Mouse (Mus musculus): ENCODE results near the gene Slc16a6. TPM values are rescaled to one million over a fixed set of nuclear protein-coding genes. Genes with fewer than 3 reads are reported as not detected.

Gene Slc16a6
- polyA plus RNA-seq (2015; fragmentation: Nextera tagmentation; extraction: Ambion mirVana) = 13.1 and 13.3 TPM in 2 replicates

GRCm38 (mm10) chr11:109473171-109474085 lies at the start of gene Slc16a6, which contains the start of gene Arsg:
Gene Slc16a6, minus strand, starts transcription at chr11:109473598.
Gene Arsg, plus strand, starts transcription at chr11:109473374.
- Histone ChIP-seq H3K9me3 (replicated peaks; ENCODE audit: control insufficient read depth, low read length) (no peaks in the 10 kb centered on the region), H3K27ac (ENCODE audit: low read length) (peak within 1 kb of the TSS; percentile 90), H3K27me3 (ENCODE audit: control insufficient read depth, insufficient read depth, low read length) (no peaks in the 10 kb centered on the region), H3K4me1 (ENCODE audit: control insufficient read depth, insufficient read depth, low read length) (peaks cover 6% of the 10 kb centered on the region; the same call in 1 of the 2 replicates), H3K36me3 (ENCODE audit: control insufficient read depth, insufficient read depth, low read length) (no peaks in the 10 kb centered on the region), H3K4me3 (replicated peaks; ENCODE audit: low read length) (peak within 1 kb of the TSS; percentile 67), H3K9ac (ENCODE audit: low read length) (peak within 1 kb of the TSS; percentile 89), H3K4me2 (ENCODE audit: low read depth, low read length) (peak within 1 kb of the TSS; percentile 87)
- peak; percentile 88 for ATAC-seq (ENCODE audit: insufficient read depth, low FRiP score)
- under 1% methylated on average over 110 of the region's 111 CpGs for WGBS

DNA sequence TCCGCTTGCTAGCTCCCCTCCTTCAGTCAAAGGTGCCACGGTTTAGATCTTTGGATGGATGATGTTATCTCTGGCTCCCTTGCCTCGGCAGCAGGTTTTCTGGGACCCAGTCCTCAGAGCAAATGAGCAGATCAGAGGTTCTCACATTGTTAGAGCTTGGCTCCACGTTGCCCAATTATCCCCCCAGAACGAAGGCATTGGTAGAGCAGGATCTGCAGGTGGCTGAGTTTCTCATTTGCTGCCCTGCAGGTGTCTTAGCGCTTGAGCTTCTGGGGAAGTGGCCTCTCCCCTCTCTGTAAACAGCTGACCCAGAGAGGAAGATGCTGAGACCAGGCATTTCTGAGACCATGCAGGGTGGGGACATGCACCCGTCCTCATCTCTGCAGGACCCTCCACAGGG lies 47.6 kb upstream of the Slc16a6 start:
- H3K4me2 ChIP-seq (ENCODE audit: low read depth, low read length) = no peak overlapping the region
- no peaks in the 10 kb centered on the region for H3K27me3 ChIP-seq (ENCODE audit: control insufficient read depth, insufficient read depth, low read length)
- no peak overlapping the region for H3K4me3 ChIP-seq (replicated peaks; ENCODE audit: low read length)
- H3K27ac ChIP-seq (ENCODE audit: low read length) = no peak overlapping the region
- 43% methylated on average over 7 of the region's 7 CpGs for WGBS
- no peaks in the 10 kb centered on the region for H3K9me3 ChIP-seq (replicated peaks; ENCODE audit: control insufficient read depth, low read length)
- ATAC-seq (ENCODE audit: insufficient read depth, low FRiP score) = no peak
- H3K4me1 ChIP-seq (ENCODE audit: control insufficient read depth, insufficient read depth, low read length) = no peaks in the 10 kb centered on the region
- no peak overlapping the region for H3K9ac ChIP-seq (ENCODE audit: low read length)
- no peaks in the 10 kb centered on the region for H3K36me3 ChIP-seq (ENCODE audit: control insufficient read depth, insufficient read depth, low read length)

DNA sequence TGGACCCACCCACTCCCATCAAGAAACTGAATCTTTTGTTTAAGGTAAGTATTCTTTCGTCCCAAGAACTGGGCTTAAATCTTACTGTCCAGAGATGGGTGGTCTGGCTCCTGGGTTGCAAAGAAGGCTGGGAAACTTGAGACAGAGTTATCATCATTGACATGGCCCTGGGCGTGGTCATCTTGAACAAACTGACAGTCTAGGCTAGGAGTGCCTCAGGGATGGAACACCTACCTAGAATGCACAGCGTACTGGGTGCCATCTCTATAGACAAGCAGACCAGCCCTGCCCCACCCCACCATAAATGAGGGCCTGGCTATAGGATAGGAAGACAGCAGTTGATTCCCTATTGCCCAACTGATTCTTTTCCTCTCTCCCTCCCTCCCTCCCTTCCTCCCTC lies 44.4 kb upstream of the Slc16a6 start:
- no peaks in the 10 kb centered on the region for H3K27me3 ChIP-seq (ENCODE audit: control insufficient read depth, insufficient read depth, low read length)
- 80% methylated on average over 3 of the region's 3 CpGs for WGBS
- H3K4me3 ChIP-seq (replicated peaks; ENCODE audit: low read length) = no peak overlapping the region
- H3K36me3 ChIP-seq (ENCODE audit: control insufficient read depth, insufficient read depth, low read length) = no peaks in the 10 kb centered on the region
- no peaks in the 10 kb centered on the region for H3K4me1 ChIP-seq (ENCODE audit: control insufficient read depth, insufficient read depth, low read length)
- no peak overlapping the region for H3K4me2 ChIP-seq (ENCODE audit: low read depth, low read length)
- no peak overlapping the region for H3K27ac ChIP-seq (ENCODE audit: low read length)
- ATAC-seq (ENCODE audit: insufficient read depth, low FRiP score) = no peak
- H3K9me3 ChIP-seq (replicated peaks; ENCODE audit: control insufficient read depth, low read length) = no peaks in the 10 kb centered on the region
- no peak overlapping the region for H3K9ac ChIP-seq (ENCODE audit: low read length)

DNA sequence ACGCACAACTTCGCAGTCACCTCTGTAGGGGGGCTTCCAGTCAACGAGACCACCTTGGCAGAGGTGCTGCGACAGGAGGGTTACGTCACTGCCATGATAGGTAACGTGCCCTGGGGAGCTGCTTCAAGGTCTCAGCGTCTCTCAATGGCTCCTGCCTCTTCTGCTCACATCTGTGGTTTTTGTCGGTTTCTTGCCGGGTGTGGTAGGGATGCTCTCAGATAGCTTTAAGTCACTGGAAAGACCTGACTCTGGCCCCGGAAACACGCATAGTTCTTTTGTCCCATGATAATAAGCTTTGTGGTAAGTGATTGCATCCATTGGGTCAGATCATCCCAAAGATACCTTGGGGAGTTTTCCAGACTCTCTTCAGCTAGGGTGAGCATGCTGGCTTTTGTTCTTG lies 43.9 kb upstream of the Slc16a6 start:
- no peaks in the 10 kb centered on the region for H3K36me3 ChIP-seq (ENCODE audit: control insufficient read depth, insufficient read depth, low read length)
- 85% methylated on average over 11 of the region's 11 CpGs for WGBS
- no peak overlapping the region for H3K9ac ChIP-seq (ENCODE audit: low read length)
- H3K27me3 ChIP-seq (ENCODE audit: control insufficient read depth, insufficient read depth, low read length) = no peaks in the 10 kb centered on the region
- no peak for ATAC-seq (ENCODE audit: insufficient read depth, low FRiP score)
- no peak overlapping the region for H3K4me2 ChIP-seq (ENCODE audit: low read depth, low read length)
- no peak overlapping the region for H3K4me3 ChIP-seq (replicated peaks; ENCODE audit: low read length)
- H3K9me3 ChIP-seq (replicated peaks; ENCODE audit: control insufficient read depth, low read length) = no peaks in the 10 kb centered on the region
- no peaks in the 10 kb centered on the region for H3K4me1 ChIP-seq (ENCODE audit: control insufficient read depth, insufficient read depth, low read length)
- no peak overlapping the region for H3K27ac ChIP-seq (ENCODE audit: low read length)

- Histone ChIP-seq H3K27ac (ENCODE audit: low read length) (no peak overlapping the region), H3K4me2 (ENCODE audit: low read depth, low read length) (no peak overlapping the region), H3K9ac (ENCODE audit: low read length) (no peak overlapping the region), H3K4me3 (replicated peaks; ENCODE audit: low read length) (no peak overlapping the region), H3K9me3 (replicated peaks; ENCODE audit: control insufficient read depth, low read length) (no peaks in the 10 kb centered on the region), H3K27me3 (ENCODE audit: control insufficient read depth, insufficient read depth, low read length) (no peaks in the 10 kb centered on the region), H3K36me3 (ENCODE audit: control insufficient read depth, insufficient read depth, low read length) (no peaks in the 10 kb centered on the region), H3K4me1 (ENCODE audit: control insufficient read depth, insufficient read depth, low read length) (no peaks in the 10 kb centered on the region)
- WGBS = 32% methylated on average over 3 of the region's 3 CpGs
- ATAC-seq (ENCODE audit: insufficient read depth, low FRiP score) = 0 out of 2 replicates have a peak, but pooled peaks have one; percentile 21
These were observed 40.7 kb upstream of the Slc16a6 start for GRCm38 (mm10) chr11:109514064-109514612.

DNA sequence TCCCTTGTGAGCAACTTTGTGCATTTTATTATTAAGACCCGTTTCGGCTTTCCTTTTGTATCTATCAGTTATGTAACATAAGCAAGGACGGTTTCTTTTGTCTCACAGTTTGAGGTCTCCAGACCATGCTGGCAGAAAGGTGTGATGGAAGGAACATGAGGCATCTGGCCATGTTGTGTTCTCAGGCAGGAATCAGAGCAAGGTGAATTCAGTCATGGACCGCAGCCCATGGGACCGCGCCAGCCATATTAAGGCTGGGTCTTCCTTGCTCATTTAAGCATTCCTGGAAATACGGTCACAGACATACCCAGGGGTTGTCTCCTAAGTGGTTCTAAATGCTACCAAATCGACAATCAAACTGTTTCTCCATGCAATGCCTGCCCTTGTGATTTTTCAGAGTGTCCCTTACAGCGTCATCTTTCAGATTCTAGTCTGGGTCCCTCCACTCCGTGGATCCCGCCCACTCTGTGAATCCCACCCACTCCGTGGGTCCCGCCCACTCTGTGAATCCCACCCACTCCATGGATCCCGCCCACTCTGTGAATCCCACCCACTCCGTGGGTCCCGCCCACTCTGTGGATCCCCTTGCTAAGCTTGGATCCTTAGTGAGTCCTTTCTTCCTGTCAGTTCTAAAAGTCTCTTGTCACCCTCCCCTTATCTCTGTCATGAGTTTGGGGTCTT lies 39.7 kb upstream of the Slc16a6 start:
- WGBS = 86% methylated on average over 16 of the region's 16 CpGs
- H3K27me3 ChIP-seq (ENCODE audit: control insufficient read depth, insufficient read depth, low read length) = no peaks in the 10 kb centered on the region
- H3K9ac ChIP-seq (ENCODE audit: low read length) = no peak overlapping the region
- no peaks in the 10 kb centered on the region for H3K36me3 ChIP-seq (ENCODE audit: control insufficient read depth, insufficient read depth, low read length)
- no peak overlapping the region for H3K27ac ChIP-seq (ENCODE audit: low read length)
- no peak overlapping the region for H3K4me2 ChIP-seq (ENCODE audit: low read depth, low read length)
- no peaks in the 10 kb centered on the region for H3K9me3 ChIP-seq (replicated peaks; ENCODE audit: control insufficient read depth, low read length)
- H3K4me3 ChIP-seq (replicated peaks; ENCODE audit: low read length) = no peak overlapping the region
- H3K4me1 ChIP-seq (ENCODE audit: control insufficient read depth, insufficient read depth, low read length) = no peaks in the 10 kb centered on the region
- peak; percentile 25; the same call in 1 of the 2 replicates for ATAC-seq (ENCODE audit: insufficient read depth, low FRiP score)

DNA sequence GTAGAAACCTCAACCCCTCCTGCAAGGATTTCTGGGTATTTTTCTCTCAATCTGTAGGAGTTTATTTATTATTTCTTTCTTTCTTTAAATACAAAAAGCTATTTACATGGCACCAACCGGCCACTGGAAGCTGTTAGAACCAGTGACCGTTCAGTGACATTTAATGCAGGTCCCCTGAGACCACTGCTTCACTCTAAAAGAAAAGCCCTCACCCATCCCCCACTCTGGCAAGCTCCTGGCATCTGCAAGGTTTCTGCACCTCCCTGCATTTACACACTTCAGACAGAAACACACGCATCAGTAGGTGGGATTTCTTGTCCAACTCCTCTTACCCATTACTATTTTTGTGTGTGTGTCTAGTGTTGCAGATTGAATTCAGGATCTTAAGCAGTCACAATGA lies 33.7 kb upstream of the Slc16a6 start:
- no peak overlapping the region for H3K27ac ChIP-seq (ENCODE audit: low read length)
- H3K27me3 ChIP-seq (ENCODE audit: control insufficient read depth, insufficient read depth, low read length) = no peaks in the 10 kb centered on the region
- 60% methylated on average over 3 of the region's 3 CpGs for WGBS
- no peaks in the 10 kb centered on the region for H3K36me3 ChIP-seq (ENCODE audit: control insufficient read depth, insufficient read depth, low read length)
- H3K4me1 ChIP-seq (ENCODE audit: control insufficient read depth, insufficient read depth, low read length) = no peaks in the 10 kb centered on the region
- ATAC-seq (ENCODE audit: insufficient read depth, low FRiP score) = no peak
- no peak overlapping the region for H3K9ac ChIP-seq (ENCODE audit: low read length)
- no peak overlapping the region for H3K4me3 ChIP-seq (replicated peaks; ENCODE audit: low read length)
- no peaks in the 10 kb centered on the region for H3K9me3 ChIP-seq (replicated peaks; ENCODE audit: control insufficient read depth, low read length)
- no peak overlapping the region for H3K4me2 ChIP-seq (ENCODE audit: low read depth, low read length)

DNA sequence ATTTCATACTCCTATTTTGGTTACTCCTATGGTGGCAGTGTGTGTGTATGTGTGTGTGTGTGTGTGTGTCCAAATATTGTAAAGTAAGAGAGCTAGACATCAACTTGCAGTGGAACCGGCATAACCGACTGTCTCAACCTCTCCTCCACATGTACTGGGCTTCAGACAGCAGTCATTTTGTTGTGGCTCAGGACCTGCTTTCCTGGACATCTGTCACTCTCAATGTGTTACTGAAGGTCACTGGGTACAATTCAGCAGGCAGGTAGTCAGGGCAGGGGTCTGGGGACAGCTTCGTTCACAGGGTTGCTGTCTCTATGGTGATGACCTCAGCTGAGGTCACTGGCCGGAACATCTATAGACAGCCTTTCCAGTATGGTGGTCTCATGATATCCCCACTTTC lies 32.4 kb upstream of the Slc16a6 start:
- no peak for ATAC-seq (ENCODE audit: insufficient read depth, low FRiP score)
- H3K4me2 ChIP-seq (ENCODE audit: low read depth, low read length) = no peak overlapping the region
- no peaks in the 10 kb centered on the region for H3K9me3 ChIP-seq (replicated peaks; ENCODE audit: control insufficient read depth, low read length)
- no peak overlapping the region for H3K27ac ChIP-seq (ENCODE audit: low read length)
- no peak overlapping the region for H3K9ac ChIP-seq (ENCODE audit: low read length)
- no peak overlapping the region for H3K4me3 ChIP-seq (replicated peaks; ENCODE audit: low read length)
- WGBS = 89% methylated on average over 4 of the region's 4 CpGs
- H3K36me3 ChIP-seq (ENCODE audit: control insufficient read depth, insufficient read depth, low read length) = no peaks in the 10 kb centered on the region
- no peaks in the 10 kb centered on the region for H3K27me3 ChIP-seq (ENCODE audit: control insufficient read depth, insufficient read depth, low read length)
- no peaks in the 10 kb centered on the region for H3K4me1 ChIP-seq (ENCODE audit: control insufficient read depth, insufficient read depth, low read length)

GRCm38 (mm10) chr11:109504977-109505376 lies 31.6 kb upstream of the Slc16a6 start:
- no peak for ATAC-seq (ENCODE audit: insufficient read depth, low FRiP score)
- Histone ChIP-seq H3K27ac (ENCODE audit: low read length) (no peak overlapping the region), H3K9ac (ENCODE audit: low read length) (no peak overlapping the region), H3K36me3 (ENCODE audit: control insufficient read depth, insufficient read depth, low read length) (no peaks in the 10 kb centered on the region), H3K27me3 (ENCODE audit: control insufficient read depth, insufficient read depth, low read length) (no peaks in the 10 kb centered on the region), H3K4me2 (ENCODE audit: low read depth, low read length) (no peak overlapping the region), H3K9me3 (replicated peaks; ENCODE audit: control insufficient read depth, low read length) (no peaks in the 10 kb centered on the region), H3K4me3 (replicated peaks; ENCODE audit: low read length) (no peak overlapping the region), H3K4me1 (ENCODE audit: control insufficient read depth, insufficient read depth, low read length) (no peaks in the 10 kb centered on the region)
- WGBS = 64% methylated on average over 9 of the region's 9 CpGs
